9 mouse cellular contexts compared by ENCODE assay signal in genomic region chr11:86682861-86683260, GRCm38 (mm10). TPM values are rescaled to one million over a fixed set of nuclear protein-coding genes. Genes with fewer than 3 reads are reported as not detected.
A peak's percentile ranks its signal among the peaks of the same experiment; 100 is the strongest.
DNase-seq lines count a peak whose midpoint lies in the region; ATAC-seq and TF ChIP-seq lines count a peak whose summit lies in the region.
"Had no signal": no experiment of that assay in that cellular context is flagged by ENCODE, and none has a peak within 500 bp of the region (broad histone marks: within the 10 kb centered on the region; RNA-seq: fewer than 3 reads in every experiment).

No protein-coding gene starts in this region.

- H3K9me3 ChIP-seq in liver, embryonic 13.5 days (replicated peaks), result no peaks in the 10 kb centered on the region

- no peaks in the 10 kb centered on the region for H3K27me3 ChIP-seq in testis, adult 2 months (ENCODE audit: control insufficient read depth, insufficient read depth, low read length)
- H3K27me3 ChIP-seq in liver, embryonic 13.5 days, result no peaks in the 10 kb centered on the region

- 27% methylated on average over 7 of the region's 7 CpGs for WGBS in liver, embryonic 13.5 days (ENCODE audit: insufficient replicate concordance)

- DNase-seq in cerebellum, adult 9-10 months, result peak; percentile 19
- DNase-seq in cerebellum, adult 11 months, result no peak
- DNase-seq in testis, postnatal 14 days (ENCODE audit: low spot score), result no peak
- no peak for DNase-seq in liver, embryonic 13.5 days
- DNase-seq in thymus, postnatal 4 days, result no peak
- no peak for DNase-seq in embryo, embryonic 11 days
- no peak for DNase-seq in cerebellum, postnatal 36 days
- DNase-seq: cerebellum, adult 9-11 months had no signal

- TF ChIP-seq POLR2A in testis, adult 2 months (IDR thresholded peaks at IDR 0.05; ENCODE audit: control insufficient read depth, low read depth, low read length), result no peak

- peak overlapping the region; percentile 86 for H3K4me2 ChIP-seq in liver, embryonic 13.5 days

- H3K9ac ChIP-seq in liver, embryonic 13.5 days, result peak overlapping the region; percentile 95

- H3K4me1 ChIP-seq in testis, adult 2 months (ENCODE audit: control insufficient read depth, insufficient read depth, low read length), result peaks cover 3% of the 10 kb centered on the region; the same call in 1 of the 2 replicates
- peaks cover 64% of the 10 kb centered on the region for H3K4me1 ChIP-seq in liver, embryonic 13.5 days (replicated peaks)

- no peaks in the 10 kb centered on the region for H3K36me3 ChIP-seq in testis, adult 2 months (ENCODE audit: control insufficient read depth, insufficient read depth, low read length)
- H3K36me3 ChIP-seq in liver, embryonic 13.5 days, result peaks cover 17% of the 10 kb centered on the region

- peak overlapping the region; percentile 96 for H3K4me3 ChIP-seq in testis, adult 2 months (ENCODE audit: control insufficient read depth, low read depth, low read length)
- H3K4me3 ChIP-seq in liver, embryonic 13.5 days (replicated peaks), result peak overlapping the region; percentile 93

- no peak for TF ChIP-seq CTCF in testis, adult 2 months (IDR thresholded peaks at IDR 0.05; ENCODE audit: control insufficient read depth, insufficient read depth, insufficient replicate concordance, low read depth, low read length)

- no peak for ATAC-seq in liver, embryonic 13.5 days (ENCODE audit: low read depth)

- H3K27ac ChIP-seq in testis, adult 2 months (ENCODE audit: control insufficient read depth, insufficient read depth, low read depth, low read length), result no peak overlapping the region
- peak overlapping the region; percentile 96 for H3K27ac ChIP-seq in liver, embryonic 13.5 days

RNA-seq across cellular contexts. Expression of gene Vmp1, which starts 0.8 kb away (rescaled TPM):
- polyA plus RNA-seq in testis, adult 2 months (2012; rRNA removed), result 19.0 and 19.2 TPM in 2 replicates
- polyA plus RNA-seq in liver, embryonic 13.5 days (2015; fragmentation: Nextera tagmentation; extraction: Ambion mirVana), result 89.2 and 103 TPM in 2 replicates

RNA-seq across cellular contexts. Expression of gene Ptrh2, which starts 0.9 kb away (rescaled TPM):
- 3.1 and 3.4 TPM in 2 replicates for polyA plus RNA-seq in testis, adult 2 months (2012; rRNA removed)
- 23.0 and 23.3 TPM in 2 replicates for polyA plus RNA-seq in liver, embryonic 13.5 days (2015; fragmentation: Nextera tagmentation; extraction: Ambion mirVana)
